Mouse (Mus musculus) layer of hippocampus, postnatal 10 days (tissue): Measurements from ENCODE around the gene Agmat. TPM values are rescaled to one million over a fixed set of nuclear protein-coding genes. Genes with fewer than 3 reads are reported as not detected.

Source experiments
- DNase-seq, 2 experiments: peaks; one replicate each; pipeline ENCODE4 v3.0.0; 2021; ENCODE audit warnings: low spot score in 2 of 2
- total RNA-seq, 2 experiments: library from RNA; stranded (reverse); gene quantifications; 2 replicates each; pipeline ENCODE4 v1.2.3; 2021

The Agmat gene
- total RNA-seq, 2 experiments from 2014 or later, result not detected

GRCm38 (mm10) chr4:141734446-141735205 lies 11.8 kb upstream of the Agmat start:
- peak; percentile 82 to 90 for DNase-seq

DNA sequence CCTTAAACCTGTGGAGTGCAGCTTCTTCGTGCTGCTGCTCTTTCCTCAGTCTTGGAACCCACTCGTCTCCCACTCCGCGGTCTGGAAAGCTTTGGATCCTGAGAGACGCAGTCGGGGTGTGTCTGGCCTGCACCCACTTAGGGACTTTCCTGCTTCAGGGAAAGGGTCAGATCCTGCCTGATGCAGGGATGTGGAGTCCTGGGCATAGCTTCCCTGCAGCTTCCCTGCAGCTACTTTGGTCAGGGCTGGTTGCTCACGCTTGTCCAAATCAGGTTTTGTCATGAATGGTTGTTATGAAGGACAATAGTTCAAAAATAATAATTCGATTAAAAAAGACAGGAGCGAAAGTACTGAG lies 11.3 kb upstream of the Agmat start:
- DNase-seq, result no peak

DNA sequence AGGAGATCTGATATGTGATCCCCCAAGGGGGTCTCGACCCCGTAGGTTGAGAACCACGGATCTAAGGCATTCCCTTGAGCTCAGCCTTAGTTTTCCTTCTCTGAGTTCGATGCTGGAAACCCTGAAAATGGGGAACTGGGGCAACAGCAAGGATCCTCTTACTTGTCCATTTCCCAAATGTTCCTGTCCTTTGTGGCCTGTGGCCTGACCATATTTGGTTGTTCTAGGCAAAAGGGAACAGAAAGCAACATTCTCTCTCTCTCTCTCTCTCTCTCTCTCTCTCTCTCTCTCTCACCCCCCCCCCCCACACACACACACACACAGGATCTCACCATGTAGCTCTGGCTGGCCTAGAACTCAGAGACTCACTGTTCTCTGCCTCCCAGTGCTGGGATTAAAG lies 9.6 kb upstream of the Agmat start:
- DNase-seq, result no peak

DNA sequence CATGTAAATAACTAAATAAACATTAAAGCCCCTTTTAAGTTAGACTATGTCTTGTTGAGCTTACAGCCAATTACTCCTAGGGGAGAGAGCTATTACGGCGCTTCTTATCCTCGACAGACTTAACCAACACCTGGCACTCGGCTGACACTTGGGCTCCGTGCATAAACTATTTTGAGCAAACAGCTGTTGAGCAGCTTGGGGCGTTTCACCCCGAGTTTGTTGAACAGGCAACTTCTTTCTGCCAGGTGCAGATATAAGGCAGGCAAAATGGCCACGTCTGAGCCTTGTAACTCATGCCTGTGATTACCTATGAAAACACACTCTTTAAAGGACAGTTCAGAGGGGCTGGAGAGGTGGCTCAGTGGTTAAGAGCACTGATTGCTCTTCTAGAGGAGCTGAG lies 8.5 kb upstream of the Agmat start:
- DNase-seq, result no peak

DNA sequence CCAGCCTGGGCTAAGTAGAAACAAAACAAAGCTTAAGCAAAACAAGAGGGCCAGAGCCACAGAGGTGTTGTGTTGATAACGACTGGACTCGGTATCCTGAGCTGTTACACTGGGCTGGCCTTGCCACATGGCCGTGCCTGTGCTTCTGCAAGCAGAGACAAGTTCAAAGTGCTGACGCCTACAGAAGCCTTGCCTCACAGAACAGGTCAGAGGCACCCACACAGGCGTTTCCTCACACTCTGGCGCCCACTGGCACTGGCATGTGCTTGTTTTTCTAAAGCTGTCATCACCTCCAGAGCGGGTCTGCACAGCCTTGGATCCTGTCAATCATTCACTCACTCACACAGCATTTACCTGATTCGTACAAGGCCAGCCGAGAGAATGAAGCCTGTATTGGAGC lies 4.6 kb upstream of the Agmat start:
- no peak for DNase-seq

DNA sequence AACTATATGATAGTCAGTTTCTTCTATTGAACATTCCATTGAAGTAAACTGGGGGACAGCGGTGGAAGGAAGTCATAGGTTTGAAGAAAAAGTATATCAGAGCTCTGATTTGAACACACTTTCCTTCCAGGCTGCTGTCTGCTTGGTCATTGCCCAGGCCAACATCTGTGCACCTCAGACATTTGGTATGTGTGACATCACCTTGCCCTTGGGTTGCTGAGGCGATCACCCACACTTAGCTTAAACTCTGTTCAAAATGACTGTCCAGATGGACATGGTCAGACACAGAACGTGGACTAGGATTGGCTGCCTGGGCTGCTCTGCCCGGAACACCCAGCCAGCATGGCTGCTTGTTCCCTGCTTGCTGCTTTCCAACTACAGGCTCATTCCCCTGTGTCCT lies 4.1 kb upstream of the Agmat start:
- no peak for DNase-seq

- no peak for DNase-seq
Measured at GRCm38 (mm10) chr4:141749557-141749956, 3.1 kb downstream of the Agmat start.

DNA sequence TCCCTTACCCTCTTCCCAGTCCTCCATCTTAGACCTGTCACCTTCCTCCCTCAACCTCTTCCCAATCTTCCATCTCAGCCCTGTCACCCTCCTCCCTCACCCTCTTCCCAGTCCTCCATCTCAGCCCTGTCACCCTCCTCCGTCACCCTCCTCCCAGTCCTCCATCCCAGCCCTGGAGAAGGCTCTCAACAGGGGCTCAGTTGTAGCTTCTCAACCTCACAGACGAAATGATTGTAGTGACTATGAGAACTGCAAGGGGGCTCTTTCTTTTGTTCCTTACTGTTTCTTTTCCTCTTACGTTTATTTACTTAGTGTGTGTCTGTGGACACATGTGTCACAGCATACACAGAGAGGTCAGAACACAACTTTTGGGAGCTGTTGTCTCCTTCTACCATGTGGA lies 4.4 kb downstream of the Agmat start:
- DNase-seq, result no peak

GRCm38 (mm10) chr4:141751419-141752075 lies 5.1 kb downstream of the Agmat start:
- no peak for DNase-seq

- no peak for DNase-seq
Measured at GRCm38 (mm10) chr4:141752076-141752421, 5.6 kb downstream of the Agmat start.

- no peak for DNase-seq
Measured at GRCm38 (mm10) chr4:141755375-141755930, 9.0 kb downstream of the Agmat start.

DNA sequence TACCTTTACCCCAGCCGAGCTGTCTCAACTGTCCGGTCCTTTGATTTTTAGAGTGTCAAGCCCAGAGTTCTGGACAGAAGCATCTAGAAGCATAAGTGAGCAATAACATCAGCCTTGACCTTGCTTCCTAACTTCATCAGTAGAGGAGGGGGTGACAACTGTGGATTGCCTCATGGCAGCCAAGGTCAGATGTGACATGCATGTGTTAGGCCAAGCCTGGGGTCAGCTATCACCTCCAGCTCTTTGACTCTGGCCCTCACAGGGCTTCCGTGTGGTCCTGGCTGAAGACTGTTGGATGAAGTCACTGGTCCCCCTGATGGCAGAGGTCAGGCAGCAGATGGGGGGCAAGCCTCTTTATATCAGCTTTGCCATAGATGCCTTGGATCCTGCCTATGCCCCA lies 10.7 kb downstream of the Agmat start:
- no peak for DNase-seq

DNA sequence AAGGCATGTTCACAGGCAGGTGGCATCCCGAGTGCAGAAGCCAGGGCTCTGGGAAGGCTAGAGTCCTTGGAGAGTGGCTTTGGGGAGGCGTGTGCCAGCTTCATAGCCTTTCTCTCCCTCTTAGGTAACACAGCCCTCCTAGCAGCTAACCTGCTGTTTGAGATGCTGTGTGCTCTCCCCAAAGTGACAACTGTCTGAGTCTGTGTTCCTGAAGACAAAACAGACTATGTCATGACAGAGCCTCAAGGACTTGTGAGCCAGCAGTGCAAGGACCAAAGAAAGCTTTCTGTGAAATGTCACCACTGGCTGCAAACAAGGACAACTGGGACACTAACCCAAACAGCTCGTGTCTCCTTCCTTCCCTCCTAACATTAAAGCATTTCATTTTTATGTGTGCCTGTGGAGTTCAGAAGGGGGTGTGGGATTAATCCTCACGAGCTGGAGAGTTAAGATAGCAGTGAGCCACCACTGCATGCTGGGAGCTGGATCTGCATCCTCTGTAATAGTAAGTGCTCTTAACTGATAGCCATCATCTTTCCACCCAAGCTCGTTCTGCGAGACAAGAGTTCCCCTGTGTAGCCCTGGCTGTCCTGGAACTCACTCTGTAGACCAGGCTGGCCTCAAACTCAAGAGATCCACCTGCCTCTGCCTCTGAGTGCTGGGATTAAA lies 12.5 kb downstream of the Agmat start:
- DNase-seq, result no peak

GRCm38 (mm10) chr4:141760942-141761341 lies 14.5 kb downstream of the Agmat start:
- no peak for DNase-seq

GRCm38 (mm10) chr4:141762102-141762598 lies 15.7 kb downstream of the Agmat start:
- no peak for DNase-seq

GRCm38 (mm10) chr4:141763476-141763875 lies 17.0 kb downstream of the Agmat start:
- no peak for DNase-seq

DNA sequence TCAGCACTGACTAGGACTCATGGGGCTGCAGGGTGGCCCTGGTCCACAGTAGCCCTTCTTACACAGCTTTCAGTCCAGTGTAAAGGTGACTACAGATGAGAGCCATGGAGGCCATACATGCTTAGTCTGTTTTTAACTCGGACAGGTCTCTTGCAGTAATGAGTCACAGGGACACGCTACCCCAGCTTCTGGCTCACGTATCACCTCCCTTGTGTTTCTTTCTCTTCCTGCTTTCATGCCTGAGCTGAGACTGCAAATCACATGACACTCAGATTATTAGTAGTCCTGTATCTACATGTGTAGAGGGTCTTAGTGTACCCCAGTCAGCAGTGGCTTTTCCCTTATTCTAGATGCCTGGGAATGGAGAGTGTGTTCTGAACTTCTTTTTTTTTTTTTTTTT lies 18.5 kb downstream of the Agmat start:
- no peak for DNase-seq

DNA sequence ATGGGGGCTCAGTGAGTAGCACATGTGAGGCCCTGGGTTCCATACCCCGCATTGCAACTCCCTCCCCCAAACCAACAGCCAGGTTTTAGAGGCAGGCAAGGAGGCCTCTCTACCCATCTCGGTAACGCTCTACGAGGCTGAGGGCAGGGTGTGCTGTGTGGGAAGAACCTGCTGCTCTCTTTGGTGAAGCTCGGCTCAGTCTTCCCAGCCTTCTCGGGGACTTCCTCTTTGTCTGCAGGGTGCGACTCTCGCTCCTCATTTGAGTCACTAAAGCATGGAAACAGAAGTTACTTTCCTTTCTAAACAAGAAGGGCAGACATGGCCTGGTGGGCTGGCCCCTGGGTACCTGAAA lies 19.8 kb downstream of the Agmat start:
- DNase-seq, result peak in 1 of 2 experiments; percentile 43

GRCm38 (mm10) chr4:141766668-141767352 lies 20.3 kb downstream of the Agmat start:
- DNase-seq, result peak; percentile 41 to 46

DNA sequence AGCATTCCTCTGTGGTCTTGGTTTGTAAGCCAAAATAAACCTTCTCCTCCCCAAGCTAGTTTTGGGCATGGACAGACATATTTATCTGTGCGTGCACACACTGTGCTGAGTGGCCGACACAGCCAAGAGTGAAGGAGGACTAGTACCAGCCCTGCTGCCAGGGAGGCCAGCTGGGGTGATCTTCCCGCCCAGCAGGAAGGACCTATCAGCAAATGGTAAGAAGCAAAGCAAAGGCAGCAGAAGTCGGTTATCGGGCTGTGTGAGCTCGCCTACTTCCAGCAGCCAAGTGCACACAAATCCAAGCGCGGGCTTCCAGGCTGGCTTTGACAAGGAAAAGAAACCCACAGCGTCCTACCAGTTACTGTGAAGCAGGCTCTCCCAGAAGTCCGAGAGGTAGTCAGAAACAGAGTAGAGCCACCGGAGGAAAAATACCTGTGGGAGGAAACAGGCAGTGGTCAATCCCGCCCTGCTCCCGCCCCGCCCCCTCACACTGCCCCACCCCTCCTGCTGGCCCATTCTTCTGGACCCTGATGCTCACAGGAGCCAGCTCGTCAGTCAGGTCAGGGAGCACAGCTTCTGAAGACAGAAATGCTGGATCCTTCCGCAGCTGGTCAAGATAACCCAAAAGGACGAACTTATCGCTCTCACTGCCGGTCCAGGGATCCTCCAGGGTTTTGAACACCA lies 21.0 kb downstream of the Agmat start:
- peak; percentile 21 to 23 for DNase-seq
